Mouse (Mus musculus): ENCODE measurements around the gene Taf15.

DNA sequence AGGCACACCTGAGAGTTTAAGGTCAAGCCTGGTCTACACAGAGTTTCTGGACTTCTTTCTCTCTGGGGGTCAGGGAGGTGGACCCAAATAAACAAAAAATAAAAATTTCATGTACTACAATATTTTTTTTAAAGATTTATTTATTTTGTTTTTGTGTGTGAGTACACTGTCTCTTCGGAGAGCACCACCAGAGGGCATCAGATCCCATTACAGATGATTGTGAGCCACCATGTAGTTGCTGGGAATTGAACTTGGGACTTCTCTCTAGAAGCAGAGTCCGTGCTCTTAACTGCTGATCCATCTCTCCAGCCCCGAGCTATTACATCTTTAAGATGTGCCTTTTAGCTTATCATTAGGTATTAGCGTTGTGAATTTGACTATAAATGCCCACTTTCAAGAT is 18.6 kb downstream of the Taf15 start:
- TF ChIP-seq CTCF (IDR thresholded peaks at IDR 0.05; ENCODE audit: borderline replicate concordance, insufficient read depth, low read depth, low read length) (no peak), POLR2A (IDR thresholded peaks at IDR 0.05; ENCODE audit: borderline replicate concordance, insufficient read depth, low read length) (no peak)
